Mouse (Mus musculus): ENCODE results near the gene Tmem87a.

Gene Tmem87a

DNA sequence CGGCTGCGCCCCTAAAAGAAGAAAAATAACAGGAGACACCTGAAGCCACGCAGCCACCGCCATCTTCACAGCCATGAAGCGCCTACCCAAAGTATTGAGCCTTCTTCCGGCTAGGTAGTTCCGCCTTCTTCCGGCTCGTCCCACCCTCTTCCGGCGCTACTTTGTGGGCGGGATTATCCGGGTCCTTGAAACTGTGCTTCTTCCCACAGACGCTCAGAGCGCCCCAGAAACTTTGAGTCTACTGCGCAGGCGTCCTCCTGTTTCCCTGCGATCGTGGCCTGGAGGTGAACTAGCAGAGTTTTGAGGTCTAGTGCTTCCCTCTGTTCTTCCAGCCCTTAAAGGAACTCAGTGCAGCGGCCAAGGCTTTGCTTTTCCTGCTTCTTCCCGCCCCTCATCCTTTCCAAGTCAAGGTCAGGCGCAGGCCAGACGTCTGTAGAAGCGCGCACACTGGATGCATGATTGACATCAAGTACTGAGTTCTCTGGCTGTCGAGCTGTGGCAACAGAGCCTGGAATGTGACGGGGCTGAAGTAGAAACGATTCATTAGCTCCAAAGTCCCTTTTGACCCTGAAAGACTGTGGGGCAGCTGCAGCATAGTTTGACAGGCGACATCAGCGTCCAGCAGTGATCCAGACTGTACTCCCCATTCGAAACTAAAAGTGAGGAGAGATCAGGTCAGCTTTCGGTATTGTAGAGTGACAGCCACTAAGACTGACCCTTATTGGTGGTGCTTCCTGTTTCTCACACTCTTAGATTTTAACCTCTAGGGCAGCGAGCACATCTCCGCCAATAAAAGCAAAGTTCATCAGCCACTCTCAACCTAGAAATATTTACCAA is at the start of gene Tmem87a:
Gene Tmem87a (minus strand): TSS at position 128 of the 837 bp plus-strand sequence.
- DNase-seq = peak; percentile 96 to 97

- DNase-seq = no peak
Observed at GRCm38 (mm10) chr2:120452600-120452999, 48.7 kb upstream of the Tmem87a start.

- DNase-seq = no peak
Observed at GRCm38 (mm10) chr2:120450724-120451123, 46.8 kb upstream of the Tmem87a start.

DNA sequence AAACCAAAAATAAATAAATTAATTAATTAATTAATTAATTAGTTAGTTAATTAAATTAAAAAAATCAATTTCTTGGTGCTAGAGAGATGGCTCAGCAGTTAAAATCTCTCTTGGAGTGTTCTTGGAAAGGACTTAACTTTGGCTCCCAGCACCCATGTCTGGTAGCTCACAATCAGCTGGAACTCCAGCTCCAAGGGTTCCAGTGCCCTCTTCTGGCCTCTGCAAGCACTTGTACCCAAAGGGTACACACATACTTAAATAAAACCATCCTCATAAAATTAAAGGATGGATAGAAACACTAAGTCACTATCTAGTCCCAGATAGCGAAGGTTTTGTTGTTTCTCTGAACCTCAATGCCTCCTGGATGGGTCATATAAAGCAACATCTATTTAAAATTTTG is 43.4 kb upstream of the Tmem87a start:
- DNase-seq = no peak

GRCm38 (mm10) chr2:120446373-120446772 is 42.5 kb upstream of the Tmem87a start:
- DNase-seq = no peak

DNA sequence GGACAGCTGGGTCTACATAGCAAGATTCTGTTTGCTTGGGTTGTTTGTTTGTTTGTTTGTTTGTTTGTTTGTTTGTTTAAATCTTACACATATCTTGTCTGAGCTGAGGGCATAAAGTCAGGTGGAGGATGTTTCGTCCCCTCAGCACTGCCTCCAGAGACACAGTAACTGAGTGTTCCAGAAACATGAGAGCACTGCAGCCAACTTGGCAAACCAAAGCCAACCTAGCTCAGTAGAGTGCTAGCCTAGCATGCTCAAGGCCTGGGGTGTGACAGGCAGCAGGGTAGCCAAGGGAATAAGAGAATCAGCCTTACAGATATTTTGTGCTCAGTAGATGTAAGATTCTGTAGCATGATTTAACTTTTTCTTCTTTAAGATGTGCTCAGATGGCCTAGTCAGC is 40.6 kb upstream of the Tmem87a start:
- no peak for DNase-seq

- DNase-seq = no peak
Observed at GRCm38 (mm10) chr2:120424386-120424785, 20.5 kb upstream of the Tmem87a start.

GRCm38 (mm10) chr2:120414738-120415414 is 11.0 kb upstream of the Tmem87a start:
- no peak for DNase-seq

- no peak for DNase-seq
Observed at GRCm38 (mm10) chr2:120414113-120414512, 10.2 kb upstream of the Tmem87a start.

DNA sequence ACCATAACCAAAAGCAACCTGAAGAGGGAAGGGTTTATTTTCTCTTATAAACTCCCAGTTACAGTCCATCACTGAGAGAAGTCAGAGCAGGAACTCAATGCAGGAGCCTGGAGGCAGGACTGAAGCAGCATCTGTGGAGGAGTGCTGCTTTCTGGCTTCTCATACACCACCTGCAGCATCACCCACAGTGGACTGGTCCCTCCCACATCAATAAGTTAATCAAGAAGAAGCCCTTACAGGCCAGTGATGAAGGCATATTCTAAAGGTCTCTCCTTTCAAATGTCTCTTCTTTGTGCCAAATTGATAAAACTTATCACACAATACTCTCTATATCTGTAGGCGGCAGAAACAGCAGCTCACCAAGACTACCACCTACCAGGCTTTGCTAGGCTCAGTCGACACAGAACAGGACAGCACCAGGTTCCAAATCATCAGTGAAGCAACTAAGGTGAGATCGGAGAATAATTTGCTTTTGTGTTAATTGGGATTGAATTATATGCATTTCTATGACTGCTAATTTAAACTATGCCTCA is 7.2 kb upstream of the Tmem87a start:
- DNase-seq = no peak

GRCm38 (mm10) chr2:120404823-120405765 is 1.2 kb upstream of the Tmem87a start:
- DNase-seq = peak; percentile 54 to 55

DNA sequence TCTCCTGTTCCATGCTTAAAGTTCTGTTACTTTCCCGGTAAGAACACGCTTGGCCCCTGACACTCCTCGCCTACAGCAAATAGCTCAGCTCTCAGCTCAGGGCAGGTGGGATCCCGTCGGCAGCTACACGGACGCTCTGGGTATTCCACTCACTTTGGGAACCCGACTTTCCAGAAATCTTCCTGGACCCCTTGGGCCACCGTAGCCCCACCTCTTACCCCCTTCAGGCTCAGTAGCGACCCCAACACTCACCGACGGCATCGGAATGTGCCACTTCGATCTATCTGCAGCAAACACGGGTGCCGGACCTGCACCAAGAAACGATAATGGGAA is 294 bp downstream of the Tmem87a start, which contains the start of gene Ganc:
Gene Ganc (plus strand): TSS at position 244 of the 333 bp plus-strand sequence.
- no peak for DNase-seq

DNA sequence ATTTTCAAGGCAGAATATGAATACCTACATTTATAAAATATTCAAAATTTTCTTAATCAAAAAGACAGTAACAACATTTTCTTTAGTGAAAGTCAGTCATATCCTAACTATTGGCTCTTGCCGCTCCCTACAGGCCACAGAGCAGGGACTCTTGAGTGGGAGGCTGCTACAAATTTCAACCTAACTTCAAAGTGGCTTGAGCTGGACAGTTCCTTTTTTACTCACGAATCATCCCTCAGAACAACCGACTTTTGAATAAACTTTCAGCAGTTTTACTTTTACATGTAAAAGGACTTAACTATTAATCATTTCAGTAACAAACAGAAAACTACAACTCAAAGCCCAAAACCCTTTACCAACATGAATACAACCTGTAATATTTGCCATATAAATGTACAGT is 1.1 kb downstream of the Tmem87a start:
- DNase-seq = no peak

GRCm38 (mm10) chr2:120397951-120398350 is 6.0 kb downstream of the Tmem87a start:
- peak; percentile 48 to 72 for DNase-seq

- peak in 1 of 2 experiments; percentile 8 for DNase-seq
Observed at GRCm38 (mm10) chr2:120392406-120392805, 11.5 kb downstream of the Tmem87a start.

GRCm38 (mm10) chr2:120390934-120391333 is 13.0 kb downstream of the Tmem87a start:
- DNase-seq = no peak

DNA sequence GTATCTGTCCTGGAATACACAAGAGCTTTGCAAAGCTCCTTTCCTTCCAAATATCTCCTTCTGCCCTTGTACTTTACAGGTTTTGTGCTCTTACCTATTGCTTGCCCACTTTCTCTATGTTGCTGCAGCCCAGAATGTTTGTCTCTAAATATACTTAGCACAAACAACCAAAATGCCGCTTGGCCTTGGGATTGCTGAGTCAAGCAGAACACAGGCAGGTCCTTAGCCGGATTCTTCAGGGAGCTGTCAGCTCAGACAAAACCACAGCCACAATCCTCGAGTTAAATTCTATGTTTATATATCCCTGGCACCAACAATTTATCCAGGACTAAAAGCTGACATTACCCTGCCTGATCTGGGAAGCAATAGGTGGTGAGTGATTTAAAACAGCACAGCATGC is 14.5 kb downstream of the Tmem87a start:
- DNase-seq = no peak

- DNase-seq = no peak
Observed at GRCm38 (mm10) chr2:120387291-120387690, 16.6 kb downstream of the Tmem87a start.

- DNase-seq = no peak
Observed at GRCm38 (mm10) chr2:120386264-120386663, 17.6 kb downstream of the Tmem87a start.

DNA sequence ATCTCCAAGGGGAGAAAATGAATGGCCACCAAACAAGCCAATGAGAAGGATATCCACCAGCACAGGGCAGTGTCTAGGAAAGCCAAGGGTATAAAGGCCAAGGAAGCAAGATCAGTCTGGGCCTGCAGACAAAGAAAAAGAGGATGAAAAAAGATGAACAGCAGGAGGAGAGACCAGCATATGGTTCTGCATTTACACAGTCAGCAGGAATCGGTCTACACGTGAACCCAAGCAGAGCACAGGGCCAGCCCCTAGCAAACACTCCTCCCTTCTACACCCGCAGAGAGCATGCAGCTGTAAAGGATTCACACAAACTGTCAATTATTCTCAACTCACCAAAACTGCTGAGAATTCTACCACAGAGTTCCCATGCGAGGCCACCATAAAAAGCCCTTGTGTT is 30.1 kb downstream of the Tmem87a start:
- no peak for DNase-seq

DNA sequence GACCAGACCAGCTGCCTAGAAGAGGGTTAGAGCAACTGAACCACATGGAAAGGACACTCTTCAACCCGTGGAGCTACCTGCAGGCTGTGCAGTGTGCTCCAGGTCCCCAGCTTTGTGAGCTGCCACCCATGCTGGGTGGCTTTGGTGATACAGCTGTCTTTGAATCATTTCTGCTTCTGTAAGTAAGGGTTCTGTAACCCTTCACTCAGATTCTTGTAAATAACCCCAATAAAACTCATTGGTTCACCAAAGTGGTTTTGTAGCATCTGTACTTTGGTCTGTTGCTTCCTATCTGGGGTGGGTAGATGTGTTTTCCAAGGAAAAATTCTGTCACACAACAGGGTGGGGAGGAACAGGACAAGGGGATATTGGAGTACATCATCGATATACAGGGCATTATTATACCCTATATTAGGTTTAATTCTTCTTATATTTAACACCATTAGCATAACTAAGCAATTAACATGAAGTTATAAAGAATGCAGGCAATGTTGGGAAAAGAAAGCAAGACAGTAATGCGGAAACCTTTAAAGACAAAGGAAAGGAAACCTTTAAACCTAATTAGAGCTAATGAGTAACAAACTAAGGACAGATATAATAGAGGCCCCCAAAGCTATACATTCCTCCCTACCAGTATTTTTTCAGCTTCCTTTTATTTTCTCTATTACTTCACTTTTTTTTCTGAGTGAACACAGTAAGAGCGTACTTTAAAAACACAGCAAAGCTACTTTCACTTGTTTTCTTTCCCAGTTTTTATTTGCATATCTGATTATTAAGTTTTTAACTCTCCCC is 36.3 kb downstream of the Tmem87a start:
- no peak for DNase-seq

GRCm38 (mm10) chr2:120366501-120366900 is 37.4 kb downstream of the Tmem87a start:
- no peak for DNase-seq
